ENCODE assay signal across 24 mouse cellular contexts in the genomic region with DNA sequence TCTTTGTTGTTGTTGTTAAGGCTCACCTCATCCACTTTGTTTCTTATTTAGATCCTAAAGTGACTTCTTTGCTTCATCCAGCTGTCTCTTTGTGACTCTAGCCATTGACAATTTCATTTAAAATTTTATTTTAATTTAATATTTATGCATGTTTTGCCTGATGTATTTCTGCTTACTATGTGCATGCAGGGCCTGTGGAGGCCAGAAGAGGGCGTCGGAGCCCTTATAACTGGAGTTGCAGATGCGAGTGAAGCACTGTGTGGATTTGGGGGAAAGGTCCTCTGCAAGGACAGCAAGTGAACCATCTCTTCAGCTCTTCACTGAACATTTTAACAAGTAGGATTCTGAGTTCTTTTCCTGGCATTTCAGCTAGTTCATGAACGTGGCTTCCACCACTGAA.
A peak's percentile ranks its signal among the peaks of the same experiment; 100 is the strongest.
DNase-seq lines count a peak whose midpoint lies in the region; ATAC-seq and TF ChIP-seq lines count a peak whose summit lies in the region.
"Had no signal": no experiment of that assay in that cellular context is flagged by ENCODE, and none has a peak within 500 bp of the region (broad histone marks: within the 10 kb centered on the region; RNA-seq: fewer than 3 reads in every experiment).

No protein-coding gene starts in this region.

- H3K4me1 ChIP-seq in forebrain, postnatal 0 days (ENCODE audit: insufficient read depth) = no peaks in the 10 kb centered on the region
- H3K4me1 ChIP-seq in forebrain, embryonic 11.5 days (replicated peaks; ENCODE audit: control insufficient read depth, insufficient read depth, low read length) = no peaks in the 10 kb centered on the region
- no peaks in the 10 kb centered on the region for H3K4me1 ChIP-seq in midbrain, postnatal 0 days (ENCODE audit: insufficient read depth, low read length)
- H3K4me1 ChIP-seq in midbrain, embryonic 10.5 days = peaks cover 7% of the 10 kb centered on the region; the same call in 1 of the 2 replicates
- H3K4me1 ChIP-seq in bone marrow macrophage, adult 2 months (ENCODE audit: control insufficient read depth, insufficient read depth, low read length) = peaks cover 6% of the 10 kb centered on the region; the same call in 1 of the 2 replicates
- H3K4me1 ChIP-seq: embryonic facial prominence, embryonic 15.5 days; forebrain, embryonic 12.5 days; heart, embryonic 13.5 days; hindbrain, embryonic 12.5 days had no signal

- 58% methylated on average over 4 of the region's 4 CpGs for WGBS in forebrain, postnatal 0 days
- 49% methylated on average over 4 of the region's 4 CpGs for whole genome bisulfite sequencing in forebrain, embryonic 11.5 days
- 58% methylated on average over 4 of the region's 4 CpGs for WGBS in midbrain, postnatal 0 days
- 50% methylated on average over 4 of the region's 4 CpGs for WGBS in midbrain, embryonic 10.5 days

- H3K9me3 ChIP-seq in forebrain, postnatal 0 days (ENCODE audit: low read length) = no peaks in the 10 kb centered on the region
- H3K9me3 ChIP-seq in forebrain, embryonic 11.5 days (ENCODE audit: control insufficient read depth, low read length) = no peaks in the 10 kb centered on the region
- no peaks in the 10 kb centered on the region for H3K9me3 ChIP-seq in midbrain, postnatal 0 days (ENCODE audit: low read length)
- no peaks in the 10 kb centered on the region for H3K9me3 ChIP-seq in midbrain, embryonic 10.5 days (replicated peaks)
- H3K9me3 ChIP-seq: embryonic facial prominence, embryonic 15.5 days; forebrain, embryonic 12.5 days; heart, embryonic 13.5 days; hindbrain, embryonic 12.5 days had no signal

- no peak for TF ChIP-seq POLR2A in bone marrow macrophage, adult 2 months (IDR thresholded peaks at IDR 0.05; ENCODE audit: borderline replicate concordance, low read depth, low read length)

- H3K27ac ChIP-seq in forebrain, postnatal 0 days (ENCODE audit: low read depth, low read length) = no peak overlapping the region
- no peak overlapping the region for H3K27ac ChIP-seq in forebrain, embryonic 11.5 days (ENCODE audit: low read depth, low read length)
- no peak overlapping the region for H3K27ac ChIP-seq in midbrain, postnatal 0 days (ENCODE audit: low read depth, low read length)
- no peak overlapping the region for H3K27ac ChIP-seq in midbrain, embryonic 10.5 days (replicated peaks)
- no peak overlapping the region for H3K27ac ChIP-seq in bone marrow macrophage, adult 2 months (ENCODE audit: insufficient read depth, low read depth, low read length)
- H3K27ac ChIP-seq: embryonic facial prominence, embryonic 15.5 days; forebrain, embryonic 12.5 days; gastrocnemius, adult 2 months; heart, embryonic 13.5 days; hindbrain, embryonic 12.5 days had no signal

- TF ChIP-seq CTCF in forebrain, postnatal 0 days (IDR thresholded peaks at IDR 0.05; ENCODE audit: low read depth) = peak; percentile 14; the same call in 1 of the 2 replicates
- TF ChIP-seq CTCF in midbrain, postnatal 0 days (IDR thresholded peaks at IDR 0.05) = peak; percentile 29; the same call in 1 of the 2 replicates
- peak; percentile 37; the same call in 1 of the 2 replicates for TF ChIP-seq CTCF in bone marrow macrophage, adult 2 months (IDR thresholded peaks at IDR 0.05; ENCODE audit: low read depth, low read length)

- DNase-seq in forebrain, postnatal 0 days = no peak
- no peak for DNase-seq in forebrain, embryonic 11.5 days (ENCODE audit: low spot score)
- DNase-seq in midbrain, postnatal 0 days (ENCODE audit: low spot score) = no peak
- DNase-seq in midbrain, embryonic 10.5 days (ENCODE audit: low spot score) = no peak
- DNase-seq in right cerebral cortex, postnatal 25 days = no peak
- DNase-seq in cerebellum, adult 8-10 months = no peak
- DNase-seq: adrenal gland, adult 8-10 months; B cell, adult 2 months; cerebellum, adult 2 months; cerebellum, postnatal 14 days; embryo, embryonic 11 days; gastrocnemius, adult 2 months; gastrocnemius, postnatal 25 days; heart, postnatal 4 days had no signal

- ATAC-seq in forebrain, postnatal 0 days = no peak
- ATAC-seq in forebrain, embryonic 11.5 days (replicated peaks; ENCODE audit: low FRiP score) = no peak
- ATAC-seq in midbrain, postnatal 0 days (ENCODE audit: low FRiP score) = no peak
- ATAC-seq: CD4-positive, CD25-positive, alpha-beta regulatory T cell, adult 4 months; forebrain, embryonic 16.5 days; hindbrain, embryonic 16.5 days; inflammation-experienced regulatory T-cells, adult 6 months; intestine, postnatal 0 days had no signal

- no peak overlapping the region for H3K4me2 ChIP-seq in forebrain, postnatal 0 days (ENCODE audit: low read depth)
- H3K4me2 ChIP-seq in forebrain, embryonic 11.5 days (ENCODE audit: low read depth, low read length, severe bottlenecking) = no peak overlapping the region
- H3K4me2 ChIP-seq in midbrain, postnatal 0 days (ENCODE audit: low read depth, low read length, poor library complexity, severe bottlenecking) = no peak overlapping the region
- H3K4me2 ChIP-seq: embryonic facial prominence, embryonic 15.5 days; forebrain, embryonic 12.5 days; heart, embryonic 13.5 days; hindbrain, embryonic 12.5 days had no signal

- H3K27me3 ChIP-seq in forebrain, postnatal 0 days (ENCODE audit: insufficient read depth, low read length) = no peaks in the 10 kb centered on the region
- no peaks in the 10 kb centered on the region for H3K27me3 ChIP-seq in forebrain, embryonic 11.5 days (ENCODE audit: control insufficient read depth, insufficient read depth, low read length)
- H3K27me3 ChIP-seq in midbrain, postnatal 0 days (ENCODE audit: insufficient read depth, low read length) = no peaks in the 10 kb centered on the region
- no peaks in the 10 kb centered on the region for H3K27me3 ChIP-seq in midbrain, embryonic 10.5 days (ENCODE audit: low read depth, poor library complexity, severe bottlenecking)
- H3K27me3 ChIP-seq: embryonic facial prominence, embryonic 15.5 days; forebrain, embryonic 12.5 days; heart, embryonic 13.5 days; hindbrain, embryonic 12.5 days had no signal

- no peak overlapping the region for H3K4me3 ChIP-seq in forebrain, postnatal 0 days (ENCODE audit: low read depth, low read length)
- H3K4me3 ChIP-seq in forebrain, embryonic 11.5 days (ENCODE audit: low read depth, low read length) = no peak overlapping the region
- H3K4me3 ChIP-seq in midbrain, postnatal 0 days (ENCODE audit: low read depth, low read length) = no peak overlapping the region
- H3K4me3 ChIP-seq in midbrain, embryonic 10.5 days = no peak overlapping the region
- H3K4me3 ChIP-seq in bone marrow macrophage, adult 2 months (ENCODE audit: insufficient read depth, low read length) = no peak overlapping the region
- H3K4me3 ChIP-seq: embryonic facial prominence, embryonic 15.5 days; forebrain, embryonic 12.5 days; gastrocnemius, adult 2 months; heart, embryonic 13.5 days; hindbrain, embryonic 12.5 days had no signal

- no peak overlapping the region for H3K9ac ChIP-seq in forebrain, postnatal 0 days
- no peak overlapping the region for H3K9ac ChIP-seq in forebrain, embryonic 11.5 days (ENCODE audit: low read length)
- no peak overlapping the region for H3K9ac ChIP-seq in midbrain, postnatal 0 days (replicated peaks; ENCODE audit: low read length, poor library complexity, severe bottlenecking)
- H3K9ac ChIP-seq: embryonic facial prominence, embryonic 15.5 days; forebrain, embryonic 12.5 days; heart, embryonic 13.5 days; hindbrain, embryonic 12.5 days had no signal

- H3K36me3 ChIP-seq in forebrain, postnatal 0 days (ENCODE audit: insufficient read depth) = no peaks in the 10 kb centered on the region
- no peaks in the 10 kb centered on the region for H3K36me3 ChIP-seq in forebrain, embryonic 11.5 days (ENCODE audit: control insufficient read depth, insufficient read depth, low read length)
- no peaks in the 10 kb centered on the region for H3K36me3 ChIP-seq in midbrain, postnatal 0 days (ENCODE audit: insufficient read depth, low read length)
- no peaks in the 10 kb centered on the region for H3K36me3 ChIP-seq in midbrain, embryonic 10.5 days
- H3K36me3 ChIP-seq: embryonic facial prominence, embryonic 15.5 days; forebrain, embryonic 12.5 days; heart, embryonic 13.5 days; hindbrain, embryonic 12.5 days had no signal
